Mouse (Mus musculus) E14TG2a.4 (cell line): ENCODE measurements around the gene Nfkbib.

Experiments used
- CTCF ChIP-seq: conservative IDR thresholded peaks from 2 replicates; pipeline ENCODE4 v1.5.1; 2014; ENCODE audit warnings: low read length
- NANOG ChIP-seq: IDR thresholded peaks from 2 replicates; pipeline ENCODE4 v1.6.1; 2014; ENCODE audit warnings: borderline replicate concordance, low read length, mixed read lengths
- POU5F1 ChIP-seq: IDR thresholded peaks from 2 replicates; pipeline ENCODE4 v1.6.1; 2014; ENCODE audit warnings: low read length, borderline replicate concordance

DNA sequence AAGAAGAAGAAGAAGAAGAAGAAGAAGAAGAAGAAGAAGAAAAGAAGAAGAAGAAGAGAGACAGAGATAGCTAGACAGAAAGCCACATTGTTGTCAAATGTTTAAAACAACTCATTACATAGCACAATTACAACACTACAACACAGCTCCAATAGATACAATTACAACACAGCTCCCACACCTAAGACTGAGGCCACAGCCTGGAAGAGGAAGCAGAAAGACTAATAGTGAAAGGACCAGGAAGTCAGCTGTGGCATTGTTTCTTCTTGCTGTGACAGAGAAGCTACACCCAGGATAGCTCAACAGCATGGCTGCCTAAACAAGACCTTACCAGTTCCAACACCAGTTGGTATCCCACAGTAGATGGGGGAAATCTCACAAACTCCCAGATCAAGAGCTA is 57.9 kb downstream of the Nfkbib start:
- TF ChIP-seq CTCF (no peak), NANOG (no peak), POU5F1 (no peak)
